Mouse (Mus musculus) liver, embryonic 14.5 days (tissue): ENCODE measurements around the gene Fer.

Experiments
- CTCF ChIP-seq: IDR thresholded peaks from 2 replicates; pipeline ENCODE4 v1.5.1; 2016; ENCODE audit warnings: antibody characterized with exemption, low read depth, control low read depth
- EP300 ChIP-seq: IDR thresholded peaks from 2 replicates; pipeline ENCODE4 v1.6.1; 2016; ENCODE audit warnings: antibody characterized with exemption, low read depth

DNA sequence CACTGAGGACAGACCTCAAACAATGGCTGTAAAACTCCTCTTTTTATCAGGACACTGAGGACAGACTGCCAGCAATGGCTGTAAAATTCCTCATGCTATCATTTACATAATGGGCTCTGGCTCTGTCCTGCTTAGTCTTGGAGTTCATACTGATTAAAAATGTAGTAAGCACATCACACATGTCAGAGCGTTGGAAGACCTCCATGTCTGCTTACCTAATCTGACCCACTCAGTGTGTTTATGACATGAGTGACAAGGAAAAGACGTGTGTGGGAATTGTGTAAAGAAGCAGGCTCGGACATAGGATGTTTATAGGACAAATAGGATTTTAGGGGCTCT is 237.3 kb downstream of the Fer start:
- TF ChIP-seq CTCF: no peak
- no peak for TF ChIP-seq EP300
